Mouse (Mus musculus) lung, postnatal 10 days (tissue): ENCODE measurements around the gene 1810062G17Rik.

Experiments
- DNase-seq: peaks from one replicate; pipeline ENCODE4 v3.0.0; 2021

1810062G17Rik gene

DNA sequence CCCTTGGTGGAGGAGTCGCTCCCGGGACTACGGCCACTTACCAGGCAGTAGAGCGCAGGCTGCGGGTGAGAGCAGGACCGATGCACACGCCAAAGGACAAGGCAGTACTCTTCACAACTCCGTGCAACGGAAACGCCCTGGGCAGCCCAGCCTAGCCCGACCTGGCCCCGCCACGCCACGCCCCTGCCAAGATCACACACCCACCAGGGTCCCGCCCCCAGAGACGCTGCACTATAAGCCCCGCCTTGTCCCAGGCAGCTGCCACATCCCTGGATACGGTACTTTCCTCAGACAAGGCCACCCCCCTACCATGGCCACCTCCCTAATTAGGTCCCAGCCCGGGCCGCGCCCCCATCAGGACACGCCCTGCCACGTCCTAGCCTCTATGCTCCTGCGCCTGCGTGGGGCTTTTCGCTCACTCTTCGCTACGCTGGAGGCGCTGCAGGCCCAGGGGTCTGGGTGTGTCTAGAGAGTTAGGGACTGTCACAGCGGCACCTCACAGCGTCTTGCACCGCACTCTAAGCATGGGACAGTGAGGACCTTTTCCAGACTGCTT, at the start of gene 1810062G17Rik, which contains the start of gene Anxa5:
1810062G17Rik (plus strand) TSS at position 406 of the 556 bp plus-strand sequence.
Anxa5 (minus strand) TSS at position 363 of the 556 bp plus-strand sequence.
- peak; percentile 100 for DNase-seq

GRCm38 (mm10) chr3:36427386-36427785, 48.4 kb upstream of the 1810062G17Rik start:
- no peak for DNase-seq

GRCm38 (mm10) chr3:36430360-36430759, 45.4 kb upstream of the 1810062G17Rik start:
- DNase-seq: no peak

DNA sequence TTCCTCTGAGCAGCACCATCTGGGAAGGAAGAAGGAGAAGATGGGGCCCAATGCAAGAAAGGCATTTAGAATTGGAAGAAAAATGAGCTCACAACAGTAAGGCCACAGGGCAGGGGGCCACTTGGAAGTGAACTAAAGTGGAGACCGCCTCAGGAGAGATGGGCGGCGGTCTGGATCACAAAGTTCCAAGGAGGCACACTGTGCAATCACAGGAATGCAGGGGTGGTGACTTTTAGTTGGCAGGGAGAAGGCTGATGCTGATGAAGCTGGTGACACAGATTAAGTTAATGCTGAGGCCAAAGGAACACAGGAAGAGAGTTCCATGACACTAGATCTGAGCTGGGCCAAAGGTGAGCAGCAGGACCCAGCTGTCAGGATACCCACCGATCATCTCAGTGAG, 35.5 kb upstream of the 1810062G17Rik start:
- DNase-seq: peak; percentile 27

DNA sequence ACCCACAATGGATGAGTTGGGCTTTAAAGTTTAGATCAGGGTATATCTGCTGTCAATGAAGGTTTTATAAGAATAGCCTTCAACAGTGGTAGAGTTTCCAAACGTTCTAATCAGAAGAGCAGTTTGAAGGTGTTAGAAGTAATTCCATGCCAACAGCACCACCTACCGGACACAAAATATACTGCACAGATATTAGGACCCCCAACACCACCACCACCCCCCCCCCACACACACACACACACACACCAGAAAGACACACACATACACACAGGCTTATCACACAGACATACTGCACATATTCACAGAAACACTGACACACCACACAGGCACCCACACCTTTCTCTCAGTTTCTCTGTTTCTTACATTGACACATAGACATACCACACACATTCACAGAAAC, 33.3 kb upstream of the 1810062G17Rik start:
- DNase-seq: peak; percentile 63

- no peak for DNase-seq
Observed at GRCm38 (mm10) chr3:36446041-36446440, 29.7 kb upstream of the 1810062G17Rik start.

DNA sequence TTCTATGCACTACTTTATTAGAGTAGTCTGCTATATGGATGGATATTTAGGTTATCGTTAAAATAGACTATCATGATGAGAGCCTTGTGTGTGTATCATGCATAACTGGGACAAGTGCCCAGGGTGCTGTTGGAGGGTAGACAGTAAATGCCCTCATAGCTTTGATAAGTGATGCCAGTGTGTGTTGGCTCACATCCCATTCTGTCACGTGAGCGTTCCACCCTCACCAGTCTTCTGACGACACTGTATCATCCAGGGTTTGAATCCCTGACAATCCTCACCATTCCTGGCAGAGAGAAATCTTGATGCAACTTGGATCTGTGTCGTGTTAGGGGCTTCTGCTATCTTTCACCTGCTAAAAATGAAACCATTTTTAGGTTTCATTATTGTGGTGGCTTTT, 29.2 kb upstream of the 1810062G17Rik start:
- DNase-seq: peak; percentile 8

GRCm38 (mm10) chr3:36446918-36447317, 28.8 kb upstream of the 1810062G17Rik start:
- no peak for DNase-seq

DNA sequence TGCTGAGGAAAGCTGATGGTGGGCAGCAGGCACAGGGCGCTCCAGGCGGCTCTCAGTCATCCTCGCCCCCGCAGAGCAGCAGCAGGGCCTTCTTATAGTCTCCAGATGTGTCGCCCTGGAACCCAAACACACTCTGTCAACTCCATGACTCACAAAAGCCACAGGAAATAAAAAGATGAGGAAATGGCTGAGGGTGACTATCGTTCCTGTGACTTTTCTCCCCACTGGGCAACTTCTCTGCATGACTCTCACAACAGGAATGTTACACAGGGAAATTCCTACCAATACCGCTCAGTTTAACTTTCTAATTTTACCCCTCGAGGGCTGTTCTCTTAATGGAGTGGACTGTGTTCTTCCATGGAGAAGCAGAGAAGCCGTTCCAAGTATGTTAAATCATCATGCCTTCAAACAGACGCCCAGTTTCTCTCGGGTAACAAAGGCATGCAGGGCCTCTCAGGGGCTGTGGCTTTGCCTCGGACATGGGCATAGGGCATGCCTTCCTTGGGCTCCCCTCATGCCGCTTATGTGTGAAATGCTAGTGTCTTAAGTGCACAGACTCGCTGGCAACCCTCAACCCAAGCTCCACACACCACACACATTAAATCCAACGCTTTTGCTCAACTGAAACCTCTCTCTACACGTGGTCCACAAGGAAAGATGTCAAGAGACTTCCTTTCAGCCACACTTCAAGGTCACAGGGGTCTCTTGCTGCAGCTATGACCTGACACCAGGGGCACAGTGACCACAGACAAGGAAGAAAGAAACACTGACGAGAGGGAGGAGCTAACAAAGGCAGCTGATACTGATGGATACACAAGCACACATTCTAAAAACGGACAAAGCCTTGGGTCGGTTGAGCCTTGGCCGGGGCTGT, 26.2 kb upstream of the 1810062G17Rik start:
- DNase-seq: peak; percentile 58

DNA sequence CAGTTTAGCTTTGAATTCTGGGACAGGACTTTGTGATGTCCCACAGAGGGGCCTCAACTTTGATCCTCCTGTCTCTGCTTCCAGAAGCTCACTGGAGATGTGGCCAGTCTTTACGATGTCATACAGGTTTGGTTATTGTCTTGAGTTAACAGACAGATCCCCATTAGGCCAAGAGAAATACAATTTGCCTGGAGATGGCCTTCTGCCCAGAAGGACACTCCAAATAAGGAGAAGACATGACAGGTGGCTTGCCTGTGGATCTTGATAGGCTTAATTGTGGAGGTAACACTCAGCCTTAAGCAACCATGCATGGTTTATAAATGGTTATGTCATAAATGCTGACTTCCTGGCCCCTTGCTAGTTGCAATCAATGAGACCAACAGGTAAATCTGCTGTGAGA, 23.2 kb upstream of the 1810062G17Rik start:
- DNase-seq: no peak

GRCm38 (mm10) chr3:36455124-36455523, 20.6 kb upstream of the 1810062G17Rik start:
- DNase-seq: no peak

DNA sequence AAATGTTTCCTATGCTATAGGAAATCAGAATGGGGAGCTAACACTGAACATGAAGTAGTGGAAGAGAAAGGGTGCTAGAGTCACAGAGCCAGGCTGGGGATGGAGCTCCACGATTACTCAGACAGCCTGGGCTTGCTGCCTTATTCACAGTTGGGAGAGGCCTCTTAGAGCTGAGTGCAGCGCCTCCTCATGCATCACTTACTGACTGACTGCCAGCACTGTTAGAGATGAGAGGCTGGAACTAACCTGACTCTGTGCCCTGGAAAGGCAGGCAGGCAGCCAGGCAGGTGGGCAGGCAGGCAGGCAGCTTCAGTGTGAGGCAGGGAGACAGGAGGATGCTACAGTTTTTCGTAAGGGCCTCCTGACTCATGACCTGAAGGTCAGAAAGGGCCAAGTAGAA, 20.2 kb upstream of the 1810062G17Rik start:
- no peak for DNase-seq

DNA sequence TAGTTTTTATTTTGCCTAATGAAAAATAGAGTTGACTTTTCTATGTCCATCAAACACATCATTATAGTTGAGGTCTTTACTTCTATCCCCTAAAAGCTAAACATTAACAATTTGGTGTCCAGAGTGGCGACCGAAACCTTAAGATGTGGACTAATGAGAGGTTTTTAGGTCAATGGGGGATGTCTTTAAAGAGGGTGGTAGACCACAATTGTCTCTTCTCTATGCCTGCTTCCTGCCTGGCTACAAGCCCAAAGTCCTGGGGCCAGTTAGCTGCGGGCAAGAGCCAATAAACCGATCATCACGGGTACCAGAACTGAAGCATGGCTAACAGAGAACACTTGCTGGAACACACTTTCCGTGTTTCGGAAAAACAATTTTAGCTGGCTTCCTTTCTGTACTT, 15.0 kb upstream of the 1810062G17Rik start:
- DNase-seq: no peak

GRCm38 (mm10) chr3:36461819-36462218, 13.9 kb upstream of the 1810062G17Rik start:
- DNase-seq: no peak

GRCm38 (mm10) chr3:36462348-36462747, 13.4 kb upstream of the 1810062G17Rik start:
- no peak for DNase-seq

- no peak for DNase-seq
Observed at GRCm38 (mm10) chr3:36465538-36465937, 10.2 kb upstream of the 1810062G17Rik start.

DNA sequence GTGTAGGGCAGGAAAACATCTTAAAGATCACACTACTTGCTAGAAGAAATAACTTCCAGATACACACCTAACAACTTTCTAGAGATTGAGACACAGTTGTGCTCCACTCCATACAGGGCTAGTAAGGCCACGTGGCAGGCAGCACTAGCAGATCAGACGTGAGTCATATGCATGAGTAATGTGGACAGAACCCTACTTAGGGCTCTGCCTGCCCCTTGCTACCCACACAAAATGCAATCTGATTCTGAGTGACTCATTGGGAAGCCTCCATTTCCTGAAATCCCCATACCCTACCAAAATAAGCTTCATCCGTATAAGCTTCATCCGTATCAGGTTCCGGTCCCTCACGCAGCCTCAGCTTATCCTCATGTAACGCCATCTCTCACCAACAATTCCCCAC, 8.1 kb upstream of the 1810062G17Rik start:
- no peak for DNase-seq

- DNase-seq: peak; percentile 43
Observed at GRCm38 (mm10) chr3:36468871-36469270, 6.9 kb upstream of the 1810062G17Rik start.

DNA sequence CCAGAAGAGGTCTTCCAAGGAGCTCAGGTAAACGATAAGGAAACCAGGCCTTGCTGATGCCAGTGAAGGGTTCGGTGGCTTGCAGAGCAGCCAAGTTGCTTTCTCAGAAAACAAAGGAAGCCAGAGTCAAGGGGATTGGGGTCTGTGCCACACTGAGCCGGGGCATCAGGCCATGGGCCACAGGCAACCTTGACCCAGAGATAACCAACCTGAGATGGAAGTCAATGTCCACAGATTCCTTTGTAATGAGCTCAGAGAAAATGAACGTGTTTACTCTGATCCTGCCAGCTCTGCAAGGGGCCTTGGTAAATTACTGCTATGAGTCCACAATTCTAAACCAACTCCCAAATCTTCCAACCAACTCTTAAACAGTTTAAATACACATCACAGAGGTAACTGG, 3.9 kb upstream of the 1810062G17Rik start:
- no peak for DNase-seq

DNA sequence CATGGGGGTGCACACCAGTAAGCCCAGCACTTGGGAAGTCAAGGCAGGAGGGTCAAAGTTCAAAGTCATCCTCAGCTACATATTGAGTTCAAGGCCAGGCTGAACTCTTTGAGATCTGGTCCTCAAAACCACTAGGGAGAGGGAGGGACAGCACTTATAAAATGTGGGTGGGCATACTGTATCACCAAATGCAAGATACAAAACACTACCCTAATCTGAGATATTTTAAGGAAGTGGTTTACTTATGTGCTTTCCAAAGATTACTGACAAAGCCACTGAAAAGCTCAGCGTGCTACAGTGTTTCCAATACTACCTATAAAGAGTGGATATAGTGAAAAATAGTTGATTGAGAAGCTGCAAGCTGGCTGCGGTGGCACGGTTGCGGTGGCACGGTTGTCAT, 2.5 kb upstream of the 1810062G17Rik start:
- DNase-seq: no peak

GRCm38 (mm10) chr3:36474421-36474820, 1.3 kb upstream of the 1810062G17Rik start:
- DNase-seq: no peak

GRCm38 (mm10) chr3:36474938-36475483, 726 bp upstream of the 1810062G17Rik start:
- peak; percentile 69 for DNase-seq

- peak; percentile 42 for DNase-seq
Observed at GRCm38 (mm10) chr3:36476261-36477155, 771 bp downstream of the 1810062G17Rik start.
